Mouse (Mus musculus) olfactory bulb, adult 2 months (tissue): ENCODE data around the gene Naxd. TPM values are rescaled to one million over a fixed set of nuclear protein-coding genes. Genes with fewer than 3 reads are reported as not detected.

ENCODE experiments used
- H3K27ac ChIP-seq: fragments of 200-500 bp; 2 replicates; pipeline ENCODE4 v1.5.1; 2012; ENCODE audit warnings: low read depth, low read length; ENCODE audit not compliant: insufficient read depth
- H3K4me1 ChIP-seq: fragments of 200-500 bp; 2 replicates; pipeline ENCODE4 v1.6.1; 2012; ENCODE audit warnings: low read length; ENCODE audit not compliant: control insufficient read depth, insufficient read depth
- H3K4me3 ChIP-seq: fragments of 200-500 bp; 2 replicates; pipeline ENCODE4 v1.5.1; 2012; ENCODE audit warnings: mild to moderate bottlenecking, low read depth, low read length, moderate library complexity; ENCODE audit not compliant: insufficient read depth
- CTCF ChIP-seq: fragments of 200-500 bp; IDR thresholded peaks from 2 replicates; pipeline ENCODE4 v1.5.1; 2012; ENCODE audit warnings: low read depth, mild to moderate bottlenecking, low read length, moderate library complexity; ENCODE audit not compliant: insufficient read depth
- POLR2A ChIP-seq: fragments of 200-500 bp; IDR thresholded peaks from 2 replicates; pipeline ENCODE4 v1.6.1; 2012; ENCODE audit warnings: mild to moderate bottlenecking, low read depth, low read length, moderate library complexity; ENCODE audit not compliant: insufficient read depth
- WGBS: fragments of 180-500 bp; shearing (Covaris S2); methylation state at CpG from one replicate; pipeline ENCODE4 v1.1.7; 2018; 5-methylcytosine and 5-hydroxymethylcytosine counted together
- polyA plus RNA-seq: library from polyadenylated mRNA; stranded (reverse); fragments of >200 nt; gene quantifications from 2 replicates; pipeline ENCODE4 v1.2.4, GENCODE M21; 2012; ENCODE audit warnings: low replicate concordance; ENCODE audit not compliant: missing spikeins, insufficient read depth, insufficient read length

Gene Naxd
- polyA plus RNA-seq, result not detected in 2 replicates

DNA sequence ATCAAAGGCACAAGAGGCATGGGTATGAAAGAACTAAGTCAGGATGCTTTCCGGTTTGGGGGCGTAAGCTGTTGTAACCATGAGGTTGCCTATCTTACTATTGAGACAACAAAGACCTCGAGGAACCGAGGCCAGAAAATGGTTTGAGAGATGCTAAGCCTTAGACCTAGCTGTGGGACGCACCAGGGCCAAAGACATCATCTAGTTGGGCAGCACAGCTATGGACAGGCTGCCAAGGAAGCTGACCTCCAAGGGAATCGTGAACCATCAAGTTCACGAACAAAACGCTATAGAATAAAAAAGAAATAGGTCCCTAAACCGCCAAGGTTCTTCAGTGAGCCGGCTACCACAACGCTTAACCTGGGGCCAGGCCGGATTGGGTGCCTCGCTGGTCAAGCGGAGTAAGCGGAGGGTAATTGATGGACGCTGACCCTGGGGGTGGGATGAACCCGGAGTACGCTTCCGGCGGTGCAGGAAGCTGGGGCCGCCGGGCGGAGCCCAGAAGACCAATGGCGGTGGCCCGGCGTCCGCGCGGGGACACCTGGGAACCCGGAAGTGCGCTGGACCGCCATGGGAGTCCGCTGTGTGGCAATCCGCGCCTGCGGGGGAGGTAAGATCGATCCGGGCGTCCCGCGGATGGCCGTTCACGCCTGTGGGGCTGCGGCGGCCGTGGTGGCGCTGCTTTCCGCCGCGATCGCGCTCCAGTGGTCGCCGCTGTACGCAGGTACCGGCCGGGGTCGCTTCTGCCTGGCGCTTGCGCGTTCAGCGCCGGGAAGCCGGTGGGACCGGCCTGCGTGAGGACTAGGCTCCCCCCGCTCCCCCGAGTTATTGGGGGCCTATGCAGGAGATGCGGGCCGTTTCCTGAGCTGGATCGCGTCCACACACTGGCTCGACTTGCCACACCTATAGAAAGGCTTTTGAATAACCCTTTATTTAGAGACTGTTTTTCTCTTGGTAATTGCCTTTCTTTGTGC lies at the start of gene Naxd:
Naxd (plus strand) TSS at position 490 of the 974 bp plus-strand sequence.
- peaks cover 9% of the 10 kb centered on the region for H3K4me1 ChIP-seq
- peak within 1 kb of the TSS; percentile 91 for H3K4me3 ChIP-seq
- WGBS, result 3% methylated on average over 73 of the region's 73 CpGs
- H3K27ac ChIP-seq, result peak within 1 kb of the TSS; percentile 63
- TF ChIP-seq CTCF (no peak), POLR2A (no peak)

DNA sequence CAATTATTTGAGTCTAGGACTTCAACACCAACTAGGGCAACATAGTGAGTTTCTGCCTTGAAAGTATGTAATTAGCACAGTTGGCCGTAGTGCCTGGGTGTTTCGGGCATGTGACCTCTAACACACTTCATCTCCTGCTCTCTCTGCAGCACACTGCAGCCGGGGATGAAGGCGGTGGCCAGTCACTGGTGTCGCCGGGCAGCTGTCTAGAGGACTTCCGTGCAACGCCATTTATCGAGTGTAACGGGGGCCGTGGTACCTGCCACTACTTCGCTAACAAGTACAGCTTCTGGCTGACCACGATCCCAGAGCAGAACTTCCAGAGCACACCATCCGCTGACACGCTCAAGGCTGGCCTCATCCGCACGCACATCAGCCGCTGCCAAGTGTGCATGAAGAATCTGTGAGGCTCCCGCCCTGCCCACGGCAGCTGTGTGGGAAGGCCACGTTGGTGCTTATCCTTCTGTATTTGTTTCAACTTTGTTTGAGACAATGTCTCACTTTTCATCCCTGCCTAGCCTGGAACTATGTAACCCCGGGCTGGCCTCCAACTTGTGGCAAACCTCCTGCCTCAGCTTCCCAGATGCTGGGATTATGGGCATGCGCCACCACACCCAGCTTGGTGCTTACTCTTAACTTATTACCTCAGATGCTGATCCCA lies 49.3 kb upstream of the Naxd start:
- no peak overlapping the region for H3K27ac ChIP-seq
- no peak overlapping the region for H3K4me3 ChIP-seq
- TF ChIP-seq CTCF (no peak), POLR2A (no peak)
- WGBS, result 89% methylated on average over 23 of the region's 23 CpGs
- H3K4me1 ChIP-seq, result peaks cover 9% of the 10 kb centered on the region

DNA sequence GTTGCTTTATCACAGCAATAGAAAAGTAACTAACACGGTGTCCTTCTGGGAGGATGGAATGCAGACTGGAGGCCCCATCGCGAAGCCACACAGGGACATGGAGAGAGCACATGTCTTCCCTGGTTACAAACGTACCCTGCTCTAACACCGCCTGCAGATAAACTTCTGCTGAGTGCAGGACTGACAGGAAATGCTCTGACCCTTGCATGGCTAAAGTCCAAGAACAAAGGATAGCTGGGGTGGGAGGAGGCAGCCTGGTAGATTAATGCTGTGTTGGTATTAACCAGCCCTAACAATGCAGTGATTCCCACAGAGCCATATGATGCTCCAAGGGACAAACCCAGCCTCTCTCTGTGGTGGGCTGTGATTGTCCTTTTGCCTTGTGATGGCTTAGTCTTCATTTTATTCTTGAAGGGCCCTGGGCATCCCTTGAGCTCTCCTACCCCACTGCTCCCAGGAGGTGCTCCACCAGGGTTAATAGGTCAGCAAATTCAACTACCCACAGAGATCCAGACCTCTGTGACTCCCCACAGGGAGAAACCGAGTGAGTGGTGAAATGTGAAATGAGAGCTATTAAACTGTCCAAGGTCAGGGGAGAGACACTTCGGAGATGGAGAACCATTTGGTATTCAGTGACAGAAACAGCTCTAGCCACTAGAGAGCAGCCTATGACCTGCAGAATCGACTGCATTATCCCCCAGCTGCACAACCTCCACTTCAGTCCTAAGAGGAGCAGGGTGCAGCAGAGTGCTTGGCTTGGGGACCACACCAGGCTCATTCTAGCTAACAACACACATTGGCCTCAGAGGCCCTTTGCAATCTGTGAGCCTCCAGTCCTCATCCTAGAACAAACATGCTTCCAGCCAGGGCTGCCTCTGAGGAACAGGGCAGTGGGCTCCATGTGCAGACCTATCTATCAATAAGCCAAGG lies 46.9 kb upstream of the Naxd start:
- WGBS, result 43% methylated on average over 8 of the region's 8 CpGs
- TF ChIP-seq POLR2A (no peak), CTCF (no peak)
- Histone ChIP-seq H3K4me1 (peaks cover 19% of the 10 kb centered on the region), H3K4me3 (no peak overlapping the region), H3K27ac (no peak overlapping the region)

DNA sequence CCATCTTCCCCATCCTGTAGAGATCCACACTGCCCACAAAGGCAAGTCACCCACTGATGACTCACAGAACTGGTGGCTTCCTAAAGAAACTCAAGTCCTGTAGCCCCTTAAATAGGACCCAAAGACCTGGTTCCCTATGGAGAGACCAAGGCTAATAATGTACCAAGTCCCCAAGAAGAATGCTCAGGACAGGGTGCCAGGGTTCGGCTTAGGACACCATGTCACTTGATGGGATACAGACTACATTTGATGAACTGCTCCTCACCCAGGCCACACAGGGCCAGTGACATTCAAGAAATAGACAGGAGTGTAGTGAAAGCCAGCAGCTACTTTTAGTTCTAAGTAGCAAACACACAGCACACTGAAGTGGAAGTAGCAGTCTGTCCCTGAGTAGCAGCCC lies 45.2 kb upstream of the Naxd start:
- TF ChIP-seq CTCF, result no peak
- no peak for TF ChIP-seq POLR2A
- Histone ChIP-seq H3K27ac (peak overlapping the region; percentile 49; the same call in 1 of the 2 replicates), H3K4me3 (no peak overlapping the region), H3K4me1 (peaks cover 19% of the 10 kb centered on the region)
- WGBS, result 95% methylated on average over 1 of the region's 1 CpGs

DNA sequence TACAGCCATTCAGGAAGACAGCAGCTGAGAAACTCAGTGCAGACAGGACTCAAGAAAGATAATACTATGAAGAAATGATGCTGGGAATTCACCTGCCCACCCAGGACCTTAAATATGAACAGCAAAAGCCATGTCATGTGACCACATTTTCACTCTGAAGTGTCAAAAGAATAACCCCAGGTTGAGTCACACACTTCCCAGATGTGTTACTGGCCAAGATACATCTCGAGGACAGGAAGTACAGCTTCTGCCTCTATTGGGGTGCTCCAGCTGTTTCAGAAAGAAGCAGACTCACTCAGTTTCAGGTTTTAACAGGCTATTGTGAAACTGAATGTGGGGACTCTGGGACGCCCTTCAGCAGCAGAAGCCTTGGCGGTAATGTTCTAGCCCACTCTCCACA lies 44.7 kb upstream of the Naxd start:
- no peak overlapping the region for H3K4me3 ChIP-seq
- TF ChIP-seq CTCF (no peak), POLR2A (no peak)
- 35% methylated on average over 3 of the region's 3 CpGs for WGBS
- peak overlapping the region; percentile 49; the same call in 1 of the 2 replicates for H3K27ac ChIP-seq
- H3K4me1 ChIP-seq, result peaks cover 19% of the 10 kb centered on the region

DNA sequence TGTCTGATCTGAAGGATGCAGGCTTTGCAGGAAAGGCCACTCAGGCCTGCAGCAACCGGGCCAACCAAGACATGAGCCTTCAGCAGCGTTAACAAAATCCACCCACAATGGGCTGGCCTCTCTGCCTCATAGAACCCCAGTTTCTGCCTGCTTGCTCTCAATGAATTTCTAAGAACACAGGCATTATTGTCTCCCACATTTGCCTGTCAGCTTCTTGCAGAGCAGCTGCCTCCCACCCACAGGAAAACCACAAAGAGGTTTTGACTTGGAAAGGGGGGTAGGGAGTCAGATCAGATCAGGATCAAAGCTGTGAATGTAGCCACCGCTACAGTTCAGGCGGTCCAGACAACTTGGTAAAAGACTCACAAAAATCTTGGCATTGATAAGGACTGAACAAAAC lies 44.3 kb upstream of the Naxd start:
- Histone ChIP-seq H3K27ac (peak overlapping the region; percentile 49; the same call in 1 of the 2 replicates), H3K4me1 (peaks cover 19% of the 10 kb centered on the region), H3K4me3 (no peak overlapping the region)
- WGBS, result 22% methylated on average over 4 of the region's 4 CpGs
- no peak for TF ChIP-seq CTCF
- no peak for TF ChIP-seq POLR2A

DNA sequence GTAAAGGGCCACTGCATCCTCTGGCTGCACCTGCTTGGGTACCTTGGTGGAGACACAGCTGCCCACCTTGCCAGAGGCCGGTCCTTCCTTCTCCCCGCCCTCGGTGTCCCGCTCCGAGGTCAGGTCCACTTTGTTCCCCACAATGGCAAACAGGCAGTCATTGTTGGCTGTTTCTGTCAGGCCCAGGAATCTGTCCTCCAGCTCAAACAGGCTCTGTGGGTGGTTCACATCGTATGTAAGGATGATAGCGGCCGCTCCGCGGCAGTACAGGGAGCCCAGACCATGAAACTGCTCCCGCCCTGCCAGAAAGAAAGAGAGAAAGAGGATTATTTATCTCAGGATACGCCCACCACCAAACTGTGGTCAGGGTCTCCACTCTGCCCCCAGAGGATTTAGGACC lies 43.1 kb upstream of the Naxd start:
- peaks cover 19% of the 10 kb centered on the region for H3K4me1 ChIP-seq
- no peak overlapping the region for H3K4me3 ChIP-seq
- TF ChIP-seq POLR2A (no peak), CTCF (no peak)
- H3K27ac ChIP-seq, result no peak overlapping the region
- 55% methylated on average over 12 of the region's 12 CpGs for WGBS

DNA sequence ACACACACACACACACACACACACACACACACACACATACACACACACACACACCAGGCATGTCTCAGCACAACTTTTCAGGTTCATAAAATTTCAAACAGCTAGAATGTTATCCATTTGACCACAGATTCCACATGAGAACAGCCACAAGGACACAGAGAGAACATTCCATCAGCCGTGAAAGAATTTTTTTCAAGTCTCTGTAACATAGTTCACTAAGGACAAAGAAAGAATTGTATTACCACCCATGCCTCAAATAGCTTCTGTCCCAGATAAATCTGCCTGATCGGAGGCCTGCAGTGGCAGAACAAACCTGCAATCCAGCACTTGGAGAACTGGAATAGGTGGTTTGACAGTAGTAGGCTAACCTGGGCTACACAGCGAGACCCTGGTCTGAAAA lies 40.0 kb upstream of the Naxd start:
- 76% methylated on average over 3 of the region's 3 CpGs for WGBS
- peaks cover 16% of the 10 kb centered on the region for H3K4me1 ChIP-seq
- no peak overlapping the region for H3K4me3 ChIP-seq
- H3K27ac ChIP-seq, result peak overlapping the region; percentile 18; the same call in 1 of the 2 replicates
- TF ChIP-seq CTCF (no peak), POLR2A (no peak)
